Mouse (Mus musculus): ENCODE measurements around the gene Rfpl4b. TPM values are rescaled to one million over a fixed set of nuclear protein-coding genes. Genes with fewer than 3 reads are reported as not detected.
"Not testable (repeated sequence)": the region's sequence is repeated elsewhere in the genome, so short reads cannot be mapped to it uniquely, and the experiment has no call there.

Gene Rfpl4b
- polyA plus RNA-seq (2017; shearing (Covaris generic)): not detected

- no peak for ATAC-seq
Observed at GRCm38 (mm10) chr10:38821679-38822078, at the start of gene Rfpl4b. Gene Rfpl4b, minus strand, starts transcription at chr10:38821779.

GRCm38 (mm10) chr10:38855186-38855585 lies 33.6 kb upstream of the Rfpl4b start:
- no peak for ATAC-seq

- not testable (repeated sequence) for ATAC-seq
Observed at GRCm38 (mm10) chr10:38850006-38850405, 28.4 kb upstream of the Rfpl4b start.

GRCm38 (mm10) chr10:38848884-38849499 lies 27.4 kb upstream of the Rfpl4b start:
- peak; percentile 38 for ATAC-seq

GRCm38 (mm10) chr10:38848231-38848630 lies 26.7 kb upstream of the Rfpl4b start:
- no peak for ATAC-seq

GRCm38 (mm10) chr10:38823741-38824140 lies 2.2 kb upstream of the Rfpl4b start:
- no peak for ATAC-seq

GRCm38 (mm10) chr10:38806056-38806455 lies 15.5 kb downstream of the Rfpl4b start:
- ATAC-seq: no peak

- no peak for ATAC-seq
Observed at GRCm38 (mm10) chr10:38804047-38804446, 17.5 kb downstream of the Rfpl4b start.

- no peak for ATAC-seq
Observed at GRCm38 (mm10) chr10:38803304-38803703, 18.3 kb downstream of the Rfpl4b start.

GRCm38 (mm10) chr10:38788612-38789011 lies 33.0 kb downstream of the Rfpl4b start:
- ATAC-seq: no peak

Other genes with a start within 250 kb of the Rfpl4b start
- not detected for gene Lama4, start 143.7 kb upstream of the Rfpl4b start, polyA plus RNA-seq (2017; shearing (Covaris generic))

Measured in inflammation-experienced regulatory T-cells, adult 6 months (primary cell).